Mouse (Mus musculus): ENCODE results near the gene Caskin2. TPM values are rescaled to one million over a fixed set of nuclear protein-coding genes. Genes with fewer than 3 reads are reported as not detected.

The Caskin2 gene
- polyA plus RNA-seq, 1 experiment from 2014 or later, result 17.2 TPM

Small RNA genes within 50 kb of the gene (microRNA-seq; reads per million reads assigned to microRNA genes)
- gene Mir5621, result not detected

Other genes with a start within 250 kb of the Caskin2 start
- gene Nup85, start 249.2 kb downstream of the Caskin2 start, polyA plus RNA-seq (2016; fragmentation: Nextera tagmentation; extraction: Ambion mirVana), result 139 and 144 TPM in 2 replicates
- 86.0 and 86.6 TPM in 2 replicates for gene Mrps7, start 209.7 kb downstream of the Caskin2 start, polyA plus RNA-seq (2016; fragmentation: Nextera tagmentation; extraction: Ambion mirVana)
- gene Gga3, start 209.6 kb downstream of the Caskin2 start, polyA plus RNA-seq (2016; fragmentation: Nextera tagmentation; extraction: Ambion mirVana), result 30.3 and 33.7 TPM in 2 replicates
- 12.0 and 12.4 TPM in 2 replicates for gene Mif4gd, start 200.7 kb downstream of the Caskin2 start, polyA plus RNA-seq (2016; fragmentation: Nextera tagmentation; extraction: Ambion mirVana)
- 24.7 and 26.5 TPM in 2 replicates for gene Slc25a19, start 185.3 kb downstream of the Caskin2 start, polyA plus RNA-seq (2016; fragmentation: Nextera tagmentation; extraction: Ambion mirVana)
- gene Grb2, start 105.0 kb downstream of the Caskin2 start, polyA plus RNA-seq (2016; fragmentation: Nextera tagmentation; extraction: Ambion mirVana), result 151 and 164 TPM in 2 replicates
- gene Tmem94, start 48.2 kb downstream of the Caskin2 start, polyA plus RNA-seq (2016; fragmentation: Nextera tagmentation; extraction: Ambion mirVana), result 41.6 and 42.1 TPM in 2 replicates
- gene Tsen54, start 1.1 kb upstream of the Caskin2 start, polyA plus RNA-seq (2016; fragmentation: Nextera tagmentation; extraction: Ambion mirVana), result 27.1 and 28.8 TPM in 2 replicates
- gene Llgl2, start 10.4 kb upstream of the Caskin2 start, polyA plus RNA-seq (2016; fragmentation: Nextera tagmentation; extraction: Ambion mirVana), result 4.0 and 6.1 TPM in 2 replicates
- gene Myo15b, start 44.8 kb upstream of the Caskin2 start, polyA plus RNA-seq (2016; fragmentation: Nextera tagmentation; extraction: Ambion mirVana), result 0.05 and 0.12 TPM in 2 replicates
- 2.3 and 4.2 TPM in 2 replicates for gene Smim5, start 86.3 kb upstream of the Caskin2 start, polyA plus RNA-seq (2016; fragmentation: Nextera tagmentation; extraction: Ambion mirVana)
- gene Smim6, start 98.4 kb upstream of the Caskin2 start, polyA plus RNA-seq (2016; fragmentation: Nextera tagmentation; extraction: Ambion mirVana), result 1.3 TPM in 2 replicates
- 51.0 and 54.4 TPM in 2 replicates for gene Sap30bp, start 119.6 kb upstream of the Caskin2 start, polyA plus RNA-seq (2016; fragmentation: Nextera tagmentation; extraction: Ambion mirVana)
- 31.8 and 34.7 TPM in 2 replicates for gene Recql5, start 119.8 kb upstream of the Caskin2 start, polyA plus RNA-seq (2016; fragmentation: Nextera tagmentation; extraction: Ambion mirVana)
- gene Itgb4, start 161.1 kb upstream of the Caskin2 start, polyA plus RNA-seq (2016; fragmentation: Nextera tagmentation; extraction: Ambion mirVana), result 1.7 and 2.1 TPM in 2 replicates
- gene Galk1, start 199.1 kb upstream of the Caskin2 start, polyA plus RNA-seq (2016; fragmentation: Nextera tagmentation; extraction: Ambion mirVana), result 109 and 115 TPM in 2 replicates
- gene H3f3b, start 214.3 kb upstream of the Caskin2 start, polyA plus RNA-seq (2016; fragmentation: Nextera tagmentation; extraction: Ambion mirVana), result 2,216 and 2,474 TPM in 2 replicates
- 48.8 and 49.1 TPM in 2 replicates for gene Unk, start 216.7 kb upstream of the Caskin2 start, polyA plus RNA-seq (2016; fragmentation: Nextera tagmentation; extraction: Ambion mirVana)